Mouse (Mus musculus): ENCODE measurements at regions not wholly inside any gene's neighbourhood (a gene's known extent, or its start where the extent isn't known, plus 50 kb on each side); places are given as distances from the start of the nearest gene placed in this dataset.

DNA sequence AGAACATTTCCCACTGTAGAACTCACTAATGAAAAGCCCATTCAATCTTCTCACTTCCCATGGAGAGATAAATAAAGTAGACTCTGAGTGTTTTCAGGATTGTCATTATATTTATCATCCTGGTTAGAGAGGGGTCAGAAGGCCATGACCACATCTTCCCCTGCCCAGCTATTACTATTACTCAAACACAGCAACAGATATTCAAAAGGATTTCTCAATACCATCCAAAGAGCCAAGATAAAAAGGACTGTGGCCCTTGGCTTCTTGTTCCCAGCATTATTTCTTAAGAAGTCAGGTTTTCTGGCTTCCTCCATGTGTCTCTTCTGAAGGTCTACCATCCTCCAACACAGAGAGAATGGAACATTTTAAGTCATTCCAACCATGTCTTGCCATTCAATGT lies 199.6 kb upstream of the Egflam start:
- TF ChIP-seq CHD2 (IDR thresholded peaks at IDR 0.05; ENCODE audit: low read depth, low read length): no peak
- TF ChIP-seq ZNF384 (IDR thresholded peaks at IDR 0.05; ENCODE audit: low read depth, low read length): no peak

All from ES-E14 (cell line).